Mouse (Mus musculus): ENCODE data around the gene Hist1h4c.
A peak's percentile ranks its signal among the peaks of the same experiment; 100 is the strongest.

Gene Hist1h4c

GRCm38 (mm10) chr13:23698300-23698693 lies at the start of gene Hist1h4c:
Gene Hist1h4c (minus strand): TSS chr13:23698454.
- ATAC-seq (ENCODE audit: insufficient number of reproducible peaks, low FRiP score, low TSS enrichment), result peak; percentile 97

- no peak for ATAC-seq (ENCODE audit: insufficient number of reproducible peaks, low FRiP score, low TSS enrichment)
Observed at GRCm38 (mm10) chr13:23747892-23748288, 49.6 kb upstream of the Hist1h4c start.

GRCm38 (mm10) chr13:23747081-23747891 lies 49.0 kb upstream of the Hist1h4c start:
- no peak for ATAC-seq (ENCODE audit: insufficient number of reproducible peaks, low FRiP score, low TSS enrichment)

GRCm38 (mm10) chr13:23746201-23747080 lies 48.2 kb upstream of the Hist1h4c start, which contains the start of gene Hist1h2bb:
Gene Hist1h2bb (plus strand): TSS chr13:23746734.
- ATAC-seq (ENCODE audit: insufficient number of reproducible peaks, low FRiP score, low TSS enrichment), result peak; percentile 99

GRCm38 (mm10) chr13:23745381-23746161 lies 47.3 kb upstream of the Hist1h4c start, which contains the start of gene Hist1h3c:
Gene Hist1h3c (minus strand): TSS chr13:23745602.
- ATAC-seq (ENCODE audit: insufficient number of reproducible peaks, low FRiP score, low TSS enrichment), result peak; percentile 56

- no peak for ATAC-seq (ENCODE audit: insufficient number of reproducible peaks, low FRiP score, low TSS enrichment)
Observed at GRCm38 (mm10) chr13:23744421-23745380, 46.4 kb upstream of the Hist1h4c start.

GRCm38 (mm10) chr13:23743963-23744362 lies 45.7 kb upstream of the Hist1h4c start:
- ATAC-seq (ENCODE audit: insufficient number of reproducible peaks, low FRiP score, low TSS enrichment), result no peak

- no peak for ATAC-seq (ENCODE audit: insufficient number of reproducible peaks, low FRiP score, low TSS enrichment)
Observed at GRCm38 (mm10) chr13:23743215-23743614, 45.0 kb upstream of the Hist1h4c start.

GRCm38 (mm10) chr13:23742007-23742406 lies 43.8 kb upstream of the Hist1h4c start:
- ATAC-seq (ENCODE audit: insufficient number of reproducible peaks, low FRiP score, low TSS enrichment), result no peak

- ATAC-seq (ENCODE audit: insufficient number of reproducible peaks, low FRiP score, low TSS enrichment), result no peak
Observed at GRCm38 (mm10) chr13:23740910-23741309, 42.7 kb upstream of the Hist1h4c start.

- no peak for ATAC-seq (ENCODE audit: insufficient number of reproducible peaks, low FRiP score, low TSS enrichment)
Observed at GRCm38 (mm10) chr13:23740256-23740840, 42.1 kb upstream of the Hist1h4c start.

GRCm38 (mm10) chr13:23739922-23740252 lies 41.6 kb upstream of the Hist1h4c start:
- ATAC-seq (ENCODE audit: insufficient number of reproducible peaks, low FRiP score, low TSS enrichment), result no peak

- peak; percentile 97 for ATAC-seq (ENCODE audit: insufficient number of reproducible peaks, low FRiP score, low TSS enrichment)
Observed at GRCm38 (mm10) chr13:23739069-23739921, 41.0 kb upstream of the Hist1h4c start.

GRCm38 (mm10) chr13:23738677-23739068 lies 40.4 kb upstream of the Hist1h4c start, which contains the start of gene Hist1h1c:
Gene Hist1h1c (plus strand): TSS chr13:23738808.
- peak; percentile 66; the same call in 1 of the 2 replicates for ATAC-seq (ENCODE audit: insufficient number of reproducible peaks, low FRiP score, low TSS enrichment)

GRCm38 (mm10) chr13:23738041-23738440 lies 39.8 kb upstream of the Hist1h4c start:
- no peak for ATAC-seq (ENCODE audit: insufficient number of reproducible peaks, low FRiP score, low TSS enrichment)

GRCm38 (mm10) chr13:23737091-23737490 lies 38.8 kb upstream of the Hist1h4c start:
- no peak for ATAC-seq (ENCODE audit: insufficient number of reproducible peaks, low FRiP score, low TSS enrichment)

GRCm38 (mm10) chr13:23732156-23732804 lies 34.0 kb upstream of the Hist1h4c start:
- ATAC-seq (ENCODE audit: insufficient number of reproducible peaks, low FRiP score, low TSS enrichment), result 0 out of 2 replicates have a peak, but pooled peaks have one; percentile 45
